Mouse (Mus musculus): Measurements from ENCODE around the gene Zfp326. TPM values are rescaled to one million over a fixed set of nuclear protein-coding genes. Genes with fewer than 3 reads are reported as not detected.

The Zfp326 gene
- polyA plus RNA-seq, 1 experiment from 2014 or later: 29.2 TPM

Other genes with a start within 250 kb of the Zfp326 start
- 7.4 and 9.1 TPM in 2 replicates for gene Lrrc8d, start 176.6 kb upstream of the Zfp326 start, polyA plus RNA-seq (2015; fragmentation: Nextera tagmentation; extraction: Ambion mirVana)